Mouse (Mus musculus) cerebral cortex, adult 2 months (tissue): Measurements from ENCODE around the gene Eef1e1.

Experiments
- WGBS: fragments of 180-500 bp; shearing (Covaris S2); methylation state at CpG from one replicate; pipeline ENCODE4 v1.1.7; 2018; 5-methylcytosine and 5-hydroxymethylcytosine counted together

Gene Eef1e1

DNA sequence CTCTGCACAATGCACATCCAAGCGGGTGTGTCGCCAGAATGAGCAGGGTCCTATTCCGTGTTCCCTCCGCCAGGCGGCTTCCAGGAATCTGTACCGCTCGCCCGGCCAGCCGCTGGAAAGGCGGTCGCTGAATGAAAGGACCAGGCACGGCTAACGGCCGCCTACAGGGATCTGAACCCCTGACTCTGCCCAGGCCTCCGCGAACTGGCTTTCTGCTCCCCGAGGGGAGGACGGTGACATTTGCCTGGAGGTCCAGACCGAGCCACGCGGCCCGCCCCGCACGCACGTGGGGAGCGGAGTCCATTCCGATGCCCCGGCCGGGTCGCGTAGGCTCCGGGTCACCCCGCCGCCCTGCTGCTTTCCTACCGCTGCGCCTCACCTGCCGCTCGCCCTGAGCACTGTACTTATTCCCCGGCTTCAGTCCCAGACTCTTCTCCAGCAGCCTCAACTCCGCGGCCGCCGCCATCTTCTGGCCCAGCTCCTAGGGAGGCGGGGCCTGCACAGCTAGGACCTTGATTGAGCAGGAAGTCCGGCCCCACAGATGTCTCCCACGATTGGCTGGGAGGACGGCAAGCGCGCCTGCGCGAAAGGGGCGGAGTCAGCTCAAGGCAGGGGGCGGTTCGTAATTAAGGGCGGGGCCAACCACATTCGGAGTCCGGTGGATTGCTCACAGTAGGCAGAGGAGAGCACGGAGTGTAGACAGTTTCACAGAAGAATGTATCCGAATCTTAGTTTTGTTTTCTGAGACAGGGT, at the start of gene Eef1e1:
TSS of gene Eef1e1 (minus strand) at position 531 of the 753 bp plus-strand sequence.
- WGBS: under 1% methylated on average over 59 of the region's 59 CpGs

DNA sequence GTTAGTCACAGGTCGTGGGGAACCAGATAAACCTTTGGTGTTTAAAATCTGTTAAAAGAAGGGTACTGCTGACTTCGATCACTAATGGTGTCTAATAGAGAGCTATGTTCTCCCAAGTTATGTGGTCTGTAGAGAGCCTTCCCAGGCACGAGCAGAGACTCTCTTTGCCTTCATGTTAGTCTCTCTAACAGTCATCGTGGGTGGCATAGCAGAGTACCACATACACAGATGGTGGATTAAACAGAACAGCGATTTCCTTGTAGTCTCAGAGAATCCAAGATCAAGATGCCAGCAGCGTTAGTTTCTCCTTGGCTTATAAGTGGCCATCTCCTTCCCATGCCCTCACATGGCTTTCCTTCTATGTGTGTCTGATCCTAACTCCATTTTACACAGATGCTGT, 32.0 kb upstream of the Eef1e1 start:
- 64% methylated on average over 6 of the region's 6 CpGs for WGBS

DNA sequence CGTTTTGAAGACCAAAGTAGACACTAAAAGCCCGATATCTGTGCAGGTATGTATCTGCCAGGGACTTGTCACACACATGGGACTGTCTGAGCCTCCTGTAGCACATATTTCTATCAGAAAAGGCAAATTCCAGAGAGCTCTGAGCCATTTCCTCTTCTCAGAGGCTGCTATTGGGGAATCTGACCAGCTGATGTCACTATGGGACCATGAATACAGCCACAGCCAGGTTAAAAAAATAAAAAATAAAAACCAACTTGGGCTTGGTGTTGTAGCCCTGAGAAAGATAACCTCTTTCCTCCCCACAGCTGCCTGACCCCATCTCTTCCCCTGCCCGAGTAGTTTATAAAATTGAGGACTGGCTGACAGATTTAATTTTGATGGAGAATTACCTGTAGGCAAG, 31.2 kb upstream of the Eef1e1 start:
- WGBS: 55% methylated on average over 3 of the region's 3 CpGs

DNA sequence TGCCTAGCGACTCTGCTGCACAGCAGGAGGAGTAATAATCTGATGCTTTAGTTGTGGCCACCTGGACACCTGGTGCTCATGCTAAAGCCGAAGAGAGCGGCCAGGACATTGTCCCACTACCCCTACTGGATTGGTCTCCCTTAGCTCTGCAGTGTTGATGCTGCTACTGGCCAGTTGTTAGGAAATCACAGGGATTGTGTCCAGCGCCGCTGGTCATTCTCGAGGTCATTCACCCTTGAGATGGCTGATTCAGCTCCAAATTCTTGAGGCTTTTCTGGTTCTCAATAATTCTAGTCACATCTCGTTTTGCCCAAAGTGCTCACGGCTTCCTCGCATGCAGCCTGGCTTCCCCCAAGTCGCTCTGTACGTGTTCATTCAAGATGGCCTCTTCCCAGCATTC, 29.9 kb upstream of the Eef1e1 start:
- WGBS: 87% methylated on average over 11 of the region's 11 CpGs

DNA sequence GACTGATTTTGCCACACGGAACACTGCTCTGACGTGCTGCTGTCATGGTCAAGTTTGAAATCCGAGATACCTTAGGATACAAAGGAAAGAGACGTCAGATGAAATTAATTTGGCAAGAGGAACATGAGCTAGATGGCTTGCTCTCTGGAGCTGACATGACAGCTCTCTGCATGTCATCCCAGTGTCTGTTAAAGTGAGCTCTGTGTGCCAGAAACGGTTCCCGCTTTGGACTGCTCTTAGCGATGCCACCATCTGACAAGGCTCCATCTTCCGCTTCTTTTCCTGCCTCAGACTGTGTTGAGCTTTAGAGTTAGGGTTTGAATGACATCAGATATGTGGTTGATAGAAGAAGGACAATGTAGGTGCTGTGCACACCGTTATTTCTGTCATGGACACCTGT, 13.5 kb upstream of the Eef1e1 start:
- WGBS: 81% methylated on average over 9 of the region's 9 CpGs

DNA sequence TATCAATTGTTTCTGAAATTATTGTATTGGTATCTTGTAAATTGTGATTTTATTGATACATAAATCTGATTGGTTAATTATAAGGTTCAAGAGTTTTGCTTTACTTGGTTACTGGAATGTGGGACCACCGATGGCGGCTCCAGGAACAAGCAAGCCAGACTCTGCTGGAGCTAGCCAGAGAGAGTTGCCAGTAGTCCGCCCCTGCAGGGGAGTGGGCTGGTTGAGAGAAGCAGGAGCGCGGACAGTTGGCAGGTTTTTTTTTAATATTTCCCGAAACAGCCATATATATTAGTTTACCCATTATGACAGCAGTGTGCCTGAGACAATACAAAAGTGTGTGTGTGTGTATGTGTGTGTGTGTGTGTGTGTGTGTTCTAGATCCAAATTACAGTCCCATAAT, 12.6 kb upstream of the Eef1e1 start:
- WGBS: 78% methylated on average over 6 of the region's 6 CpGs

DNA sequence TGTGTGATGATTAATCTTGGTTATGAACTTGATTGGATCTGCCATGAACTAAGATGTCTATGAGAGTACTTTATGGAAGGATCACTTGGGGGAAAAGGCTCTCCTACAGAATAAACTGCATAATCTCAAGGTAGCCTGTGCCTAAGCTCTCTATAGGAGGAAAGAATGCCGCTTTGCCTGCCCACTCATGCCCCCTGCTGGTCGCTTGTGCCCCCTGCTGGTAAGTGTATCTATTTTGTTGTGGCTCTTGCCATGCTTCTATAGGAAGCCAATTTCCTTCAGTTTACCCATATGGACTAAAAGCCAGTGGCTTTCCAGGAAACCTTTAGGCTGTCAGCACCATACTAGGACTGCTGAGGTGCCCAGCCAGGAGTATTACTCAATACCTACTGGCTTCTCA, 9.7 kb upstream of the Eef1e1 start:
- WGBS: 31% methylated on average over 2 of the region's 2 CpGs

DNA sequence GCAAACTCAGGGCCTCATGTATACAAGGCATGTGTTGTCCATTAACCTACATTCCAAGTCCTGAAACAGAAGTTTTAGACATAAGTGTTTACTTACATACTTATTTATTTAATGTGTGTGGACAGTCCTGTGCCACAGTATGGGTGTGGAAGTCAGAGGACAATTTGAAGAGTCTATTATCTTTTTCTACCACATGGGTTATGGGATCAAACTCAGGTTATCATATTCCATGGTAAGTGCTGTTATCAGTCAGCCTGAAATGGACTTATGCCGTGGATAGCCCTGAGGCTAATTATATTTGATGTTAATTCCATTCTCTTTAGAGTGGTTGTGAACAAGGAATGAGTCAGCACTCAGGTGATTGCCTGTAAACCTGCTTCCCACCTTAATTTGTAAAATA, 5.9 kb upstream of the Eef1e1 start:
- WGBS: 82% methylated on average over 1 of the region's 1 CpGs

DNA sequence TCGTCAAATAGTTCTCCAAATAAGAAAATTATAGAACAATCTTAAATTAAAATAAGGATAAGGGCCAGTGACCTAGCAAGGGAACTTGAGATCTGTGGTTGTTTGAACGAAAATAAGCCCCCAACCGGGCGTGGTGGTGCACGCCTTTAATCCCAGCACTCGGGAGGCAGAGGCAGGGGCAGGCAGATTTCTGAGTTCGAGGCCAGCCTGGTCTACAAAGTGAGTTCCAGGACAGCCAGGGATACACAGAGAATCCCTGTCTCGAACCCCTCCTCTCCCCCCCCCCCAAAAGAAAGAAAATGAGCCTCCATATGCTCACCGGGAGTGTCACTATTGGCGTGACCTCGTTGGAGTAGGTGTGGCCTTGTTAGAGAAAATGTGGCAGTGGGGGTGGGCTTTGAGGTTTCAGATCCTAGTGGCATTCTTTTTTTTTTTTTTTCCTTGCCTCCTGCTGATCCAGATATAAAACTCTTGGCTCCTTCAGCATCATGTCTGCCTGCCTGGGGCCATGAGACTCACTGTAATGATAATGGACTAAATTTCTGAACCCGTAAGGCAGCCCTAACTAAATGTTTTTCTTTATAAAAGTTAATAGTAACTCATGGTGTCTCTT, 772 bp upstream of the Eef1e1 start:
- 91% methylated on average over 12 of the region's 12 CpGs for WGBS

DNA sequence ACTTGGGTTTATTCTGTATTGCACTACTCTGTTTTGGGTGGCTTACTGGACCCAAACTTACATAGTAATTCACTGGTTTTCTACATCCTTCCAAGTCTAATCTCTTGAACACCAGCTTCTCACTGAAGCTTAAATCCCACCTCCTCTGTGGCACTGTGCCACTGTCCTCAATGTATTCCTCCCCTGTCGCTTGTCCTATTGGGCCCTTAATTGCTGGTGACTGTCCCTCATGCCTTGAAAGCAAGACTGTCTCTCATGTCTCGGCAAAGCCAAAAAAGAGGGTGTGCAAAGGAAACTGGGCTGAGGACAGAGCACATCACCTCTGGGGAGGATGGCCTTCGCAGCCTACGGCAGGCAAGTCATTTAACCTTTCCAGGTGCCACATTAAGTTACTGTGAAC, 993 bp downstream of the Eef1e1 start:
- 20% methylated on average over 4 of the region's 4 CpGs for WGBS

DNA sequence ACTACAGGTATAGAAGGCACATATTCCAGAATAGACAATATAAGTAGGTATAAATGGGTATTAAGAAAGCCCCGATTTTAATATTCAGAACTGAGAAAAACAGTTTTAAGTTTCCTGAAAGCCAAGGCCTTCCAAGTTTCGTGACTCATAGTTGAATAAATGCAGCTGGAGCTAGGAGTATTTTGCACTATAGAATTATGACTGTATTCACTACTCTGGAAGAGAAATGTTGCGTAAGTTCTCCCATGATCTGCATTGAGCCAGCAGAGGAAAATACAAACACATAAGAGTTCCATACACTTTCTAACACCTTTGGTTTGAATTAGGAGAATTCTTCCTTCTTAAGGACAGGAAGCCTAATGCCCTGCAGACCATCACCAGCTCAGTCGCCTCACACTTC, 8.6 kb downstream of the Eef1e1 start:
- 85% methylated on average over 4 of the region's 4 CpGs for WGBS

DNA sequence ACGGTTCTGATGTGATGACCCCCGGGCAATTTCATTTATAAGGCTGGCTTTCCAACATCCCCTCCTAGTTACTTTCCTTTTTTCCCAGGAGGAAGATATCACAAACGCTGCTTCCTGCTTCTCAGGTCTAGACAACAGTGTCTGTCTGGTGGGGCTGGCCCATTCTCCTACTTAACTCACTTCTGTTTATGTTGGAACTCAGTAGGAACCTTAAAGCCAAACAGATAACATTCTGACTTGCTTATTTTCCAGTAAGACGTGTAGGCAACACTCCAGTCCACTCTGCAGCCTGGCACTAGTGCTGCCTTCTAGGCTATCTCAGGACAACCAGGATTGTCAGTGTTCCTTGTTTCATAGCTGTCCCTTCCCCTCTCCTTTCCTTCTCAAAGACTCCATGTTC, 9.8 kb downstream of the Eef1e1 start:
- WGBS: 83% methylated on average over 4 of the region's 4 CpGs

DNA sequence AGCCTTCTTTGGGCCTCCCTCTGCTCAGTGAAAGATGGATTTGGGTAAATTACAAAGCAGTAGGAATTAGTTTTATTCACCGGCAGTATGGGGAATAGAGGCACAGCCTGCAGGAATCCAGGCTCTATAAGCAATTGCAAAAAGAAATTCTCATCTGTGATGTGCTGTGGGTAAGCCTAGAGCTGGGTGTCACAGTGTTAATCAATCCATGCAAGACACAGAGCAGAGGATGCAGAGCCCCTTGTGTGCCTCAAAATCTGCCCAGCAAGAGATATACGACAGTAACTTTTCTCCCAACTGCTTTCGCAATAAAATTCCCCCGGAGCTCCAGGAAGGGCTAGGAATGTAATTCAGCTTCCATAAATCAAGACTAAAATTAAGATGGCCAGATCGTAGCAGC, 17.4 kb downstream of the Eef1e1 start:
- WGBS: 94% methylated on average over 5 of the region's 5 CpGs

DNA sequence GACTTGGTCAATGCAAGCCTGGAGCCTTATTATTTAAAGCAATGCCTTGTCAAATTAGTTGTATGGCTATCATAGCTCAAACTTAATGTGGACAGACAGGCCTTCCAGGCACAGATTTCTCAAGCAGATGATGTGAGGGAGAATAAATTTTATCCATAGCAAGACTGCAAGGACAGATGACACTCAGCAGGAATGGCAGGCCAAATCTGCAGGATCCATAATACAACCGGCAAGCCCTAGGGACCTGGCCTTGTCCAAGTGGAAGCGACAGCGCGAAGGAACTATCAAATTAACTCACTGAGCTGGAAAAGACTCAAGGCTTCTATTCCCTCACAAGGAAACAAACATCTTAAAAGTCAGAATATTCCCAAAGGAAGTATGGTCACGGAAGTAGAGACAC, 17.9 kb downstream of the Eef1e1 start:
- WGBS: 87% methylated on average over 5 of the region's 5 CpGs

DNA sequence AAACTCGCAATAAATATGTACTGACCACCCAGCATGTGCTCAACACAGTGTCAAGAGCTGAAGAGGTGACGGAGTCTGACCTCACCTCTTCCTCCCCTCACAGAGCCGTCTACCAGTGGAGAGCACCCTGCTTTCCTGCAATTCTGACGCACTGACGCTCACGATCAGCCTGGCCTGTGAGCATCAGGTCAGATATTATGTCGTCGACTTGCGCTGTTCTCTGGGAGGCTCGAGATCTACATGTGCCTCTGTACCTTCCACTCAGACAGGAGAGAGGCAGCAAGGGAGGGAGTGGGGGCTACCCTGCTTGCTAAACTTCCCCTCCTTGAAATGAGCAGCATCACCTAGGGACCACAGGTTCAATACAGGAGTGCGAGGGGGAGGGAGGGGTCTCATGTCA, 20.2 kb downstream of the Eef1e1 start:
- WGBS: 86% methylated on average over 11 of the region's 11 CpGs

DNA sequence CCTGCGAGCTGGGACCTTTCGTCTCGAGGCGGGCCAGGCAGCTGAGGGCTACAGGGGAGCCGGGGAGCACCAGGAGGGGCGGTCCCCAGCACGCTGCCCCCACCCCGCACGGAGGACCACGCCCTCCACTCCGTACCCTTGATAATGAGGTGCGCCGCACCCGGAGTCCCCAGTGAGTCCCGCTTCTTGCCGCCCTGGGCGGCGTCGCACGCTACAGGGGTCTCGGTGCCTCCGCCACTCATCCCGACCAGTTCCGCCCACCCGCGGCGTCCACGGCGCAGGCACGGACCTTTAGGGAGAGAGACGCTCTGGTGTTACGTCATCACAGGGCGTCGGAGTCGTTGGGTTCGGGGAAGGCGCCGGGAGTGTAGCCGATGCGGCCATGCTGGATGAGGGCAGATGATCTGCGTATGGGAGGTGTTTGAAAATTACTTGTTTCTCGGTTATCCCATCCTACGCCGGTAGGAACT, 24.0 kb downstream of the Eef1e1 start, which contains the start of gene Bloc1s5:
TSS of gene Bloc1s5 (minus strand) at position 310 of the 470 bp plus-strand sequence.
- WGBS: under 1% methylated on average over 44 of the region's 44 CpGs

DNA sequence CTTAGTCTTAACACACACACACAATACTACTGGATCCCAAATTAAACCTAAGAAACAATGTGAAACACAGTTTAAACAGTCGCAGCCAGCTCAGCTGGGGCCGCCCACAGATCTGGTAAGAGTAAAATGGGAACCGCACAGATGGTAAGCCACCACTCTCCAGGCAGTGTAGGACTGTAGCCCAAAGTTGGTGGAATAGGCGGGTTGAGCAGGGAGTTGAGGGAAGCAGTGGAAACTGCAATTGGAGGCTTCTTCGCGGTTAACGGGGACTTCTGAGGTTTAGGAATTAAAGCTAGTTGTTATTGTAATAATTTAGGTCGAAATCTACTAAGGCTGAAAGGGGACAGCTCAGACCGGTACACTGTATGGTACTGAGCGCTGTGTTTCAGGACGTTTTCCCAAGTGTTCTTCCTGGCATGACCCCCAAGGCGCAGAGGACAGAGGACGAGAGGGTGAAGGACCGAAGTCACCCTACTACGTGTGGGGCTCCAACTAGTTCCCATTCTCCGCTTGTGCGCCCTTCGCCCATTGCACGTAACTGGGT, 24.5 kb downstream of the Eef1e1 start:
- WGBS: under 1% methylated on average over 19 of the region's 19 CpGs

DNA sequence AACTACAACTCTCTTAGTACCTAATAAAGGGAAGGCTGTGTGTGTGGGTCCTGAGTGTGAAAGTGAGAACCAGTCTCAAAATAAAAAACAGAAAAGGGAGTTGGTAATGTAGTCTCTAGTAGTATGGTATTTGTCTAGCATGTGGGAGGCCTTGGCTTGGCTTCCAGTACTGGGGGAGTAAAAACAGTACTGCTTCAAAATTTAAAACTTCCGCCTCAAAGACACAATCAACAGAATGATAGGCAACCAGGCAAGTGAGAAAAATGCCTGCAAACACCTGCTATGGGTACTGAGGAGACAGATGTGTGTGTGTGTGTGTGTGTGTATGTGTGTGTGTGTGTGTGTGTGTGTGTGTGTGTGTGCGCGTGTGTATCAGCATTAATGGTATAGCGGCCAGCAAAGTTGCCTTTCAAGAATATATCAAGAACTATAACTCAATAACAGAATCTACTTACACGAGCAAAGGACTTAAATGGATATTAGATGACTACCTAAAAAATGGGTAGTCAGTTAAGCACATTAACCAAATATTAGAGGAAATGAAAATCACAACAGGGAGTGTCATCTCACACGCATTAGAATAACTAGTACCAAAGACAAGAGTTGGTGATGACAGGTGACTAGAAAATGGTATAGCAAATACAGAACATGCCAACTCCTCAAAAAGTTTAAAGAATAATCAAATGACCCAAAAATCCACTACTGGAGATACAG, 25.4 kb downstream of the Eef1e1 start:
- WGBS: 69% methylated on average over 6 of the region's 6 CpGs

DNA sequence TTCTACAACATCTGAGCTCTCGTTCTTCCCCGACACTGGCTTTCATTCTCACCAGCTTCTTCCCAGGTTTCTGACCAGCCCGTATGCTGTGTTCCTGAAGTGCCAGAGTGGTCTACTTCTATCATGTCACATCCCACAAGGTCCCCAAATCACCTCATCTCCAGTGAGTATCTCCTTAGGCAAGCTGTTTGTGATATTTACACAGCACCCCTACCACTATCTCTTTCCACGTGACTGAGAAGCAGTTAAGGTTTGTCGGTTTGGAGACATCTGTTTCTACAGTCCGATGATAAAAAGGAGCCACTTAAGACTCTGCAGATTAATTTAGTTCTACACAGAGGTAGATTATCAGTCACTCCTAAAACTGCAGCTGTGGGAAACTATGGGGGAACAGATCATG, 26.3 kb downstream of the Eef1e1 start:
- 72% methylated on average over 6 of the region's 6 CpGs for WGBS

DNA sequence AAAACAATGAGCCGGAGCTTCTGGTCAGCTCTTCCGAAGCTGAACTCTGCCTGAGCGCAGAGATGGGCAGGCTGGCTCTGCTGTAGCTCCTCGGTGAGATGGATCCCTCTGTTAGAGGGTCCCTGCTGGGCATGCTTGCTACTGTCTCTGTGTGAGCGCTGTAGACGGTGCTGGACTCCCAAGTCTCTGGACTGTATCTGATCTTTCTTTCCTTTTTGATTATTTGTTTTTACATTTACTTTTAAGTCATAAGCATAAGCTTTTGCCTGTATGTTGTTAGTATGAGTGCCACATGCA, 32.7 kb downstream of the Eef1e1 start:
- WGBS: 45% methylated on average over 6 of the region's 6 CpGs

DNA sequence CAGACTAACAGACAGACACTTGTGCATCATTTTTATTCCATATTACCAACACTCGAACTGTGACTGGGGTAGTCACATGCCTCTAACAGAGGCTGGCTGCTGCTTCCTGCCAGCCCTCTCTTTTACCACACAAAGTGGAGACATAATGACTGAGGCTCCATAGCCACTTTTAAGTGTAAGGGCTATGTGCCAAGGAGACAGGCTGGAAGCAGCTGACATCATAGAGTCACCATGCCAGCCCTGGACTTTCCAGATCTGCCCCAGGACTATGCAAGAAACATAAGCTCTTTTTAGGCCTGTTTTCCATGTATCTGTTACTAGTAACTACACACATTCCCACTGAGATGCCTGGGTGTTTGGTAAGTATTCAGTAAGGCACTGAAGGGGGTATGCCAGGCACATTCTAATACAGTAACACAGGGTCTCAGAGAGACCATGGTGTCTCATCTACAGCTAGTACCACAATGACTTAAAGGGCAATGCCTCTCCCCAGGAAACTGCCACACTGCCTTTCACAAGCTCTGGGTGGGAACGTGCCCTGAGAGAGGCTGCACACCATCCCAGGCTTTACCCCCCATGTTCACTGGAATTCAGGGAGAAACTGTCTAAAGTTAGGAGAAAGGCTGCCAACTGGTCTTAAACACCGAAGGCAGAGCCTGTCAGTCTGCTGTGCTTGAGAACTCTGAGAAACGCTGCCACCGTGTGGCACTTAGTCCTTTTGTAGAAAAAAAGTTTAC, 33.2 kb downstream of the Eef1e1 start:
- WGBS: 16% methylated on average over 5 of the region's 5 CpGs

DNA sequence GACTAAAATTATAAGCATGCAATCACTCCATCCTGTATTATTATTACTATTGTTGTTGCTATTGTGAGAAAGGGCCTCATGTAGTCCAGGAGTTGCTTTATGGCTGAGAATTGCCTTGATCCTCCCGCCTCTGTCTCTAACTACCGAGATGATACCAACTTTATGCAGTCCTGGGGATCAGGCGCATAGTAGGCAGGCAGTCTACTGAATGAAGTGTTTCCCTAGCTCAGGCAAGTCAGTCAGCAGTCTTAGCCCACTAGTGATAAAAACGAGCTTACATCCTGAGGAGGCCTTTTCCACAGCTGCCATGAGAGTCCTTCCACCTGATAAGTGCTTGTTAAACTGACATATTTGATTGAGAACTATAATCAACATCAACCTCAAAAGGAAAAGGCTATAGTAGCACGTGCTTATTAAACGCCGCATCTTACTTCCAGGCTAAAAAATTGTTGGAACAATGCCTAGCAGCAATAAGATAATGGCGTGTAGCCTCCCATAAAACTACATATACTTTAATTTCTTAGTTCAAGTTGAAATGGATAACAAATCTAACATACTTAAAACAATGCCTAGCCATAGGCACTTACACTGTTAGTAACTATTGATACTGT, 34.5 kb downstream of the Eef1e1 start:
- 95% methylated on average over 8 of the region's 8 CpGs for WGBS
